24 mouse cellular contexts compared by ENCODE assay signal in genomic region chr17:93523406-93523805, GRCm38 (mm10).
"Had no signal": no experiment of that assay in that cellular context is flagged by ENCODE, and none has a peak within 500 bp of the region (broad histone marks: within the 10 kb centered on the region; RNA-seq: fewer than 3 reads in every experiment).

No protein-coding gene starts in this region.

- H3K9me3 ChIP-seq: heart, embryonic 13.5 days; heart, embryonic 15.5 days; hindbrain, embryonic 12.5 days; intestine, embryonic 15.5 days; limb, embryonic 13.5 days; limb, embryonic 15.5 days had no signal

- H3K9ac ChIP-seq: heart, embryonic 13.5 days; heart, embryonic 15.5 days; hindbrain, embryonic 12.5 days; hindbrain, embryonic 14.5 days; intestine, embryonic 15.5 days; limb, embryonic 13.5 days; limb, embryonic 15.5 days had no signal

- ATAC-seq: hindbrain, embryonic 16.5 days; inflammation-experienced regulatory T-cells, adult 6 months; intestine, embryonic 15.5 days; intestine, postnatal 0 days had no signal

- H3K27me3 ChIP-seq: heart, embryonic 13.5 days; heart, embryonic 15.5 days; hindbrain, embryonic 12.5 days; intestine, embryonic 15.5 days; limb, embryonic 13.5 days; limb, embryonic 15.5 days had no signal

- DNase-seq: gastrocnemius, postnatal 14 days; gastrocnemius, postnatal 36 days; heart, adult 11 months; heart, adult 2 months; heart, postnatal 14 days; heart, postnatal 36 days; kidney, adult 18-20 months; kidney, adult 8-10 months; kidney, postnatal 10 days; kidney, postnatal 25 days; kidney, postnatal 4 days; left cerebral cortex, postnatal 4 days had no signal

- H3K4me2 ChIP-seq: heart, embryonic 11.5 days; heart, embryonic 13.5 days; heart, embryonic 15.5 days; hindbrain, embryonic 12.5 days; hindbrain, embryonic 14.5 days; intestine, embryonic 15.5 days; limb, embryonic 13.5 days; limb, embryonic 15.5 days had no signal

- H3K36me3 ChIP-seq: heart, embryonic 13.5 days; heart, embryonic 15.5 days; hindbrain, embryonic 12.5 days; intestine, embryonic 15.5 days; limb, embryonic 13.5 days; limb, embryonic 15.5 days had no signal

- H3K27ac ChIP-seq: heart, adult 2 months; heart, embryonic 13.5 days; heart, embryonic 15.5 days; hindbrain, embryonic 12.5 days; hindbrain, embryonic 14.5 days; intestine, embryonic 15.5 days; layer of hippocampus, adult 2 months; limb, embryonic 13.5 days; limb, embryonic 15.5 days had no signal

- H3K4me1 ChIP-seq: heart, embryonic 13.5 days; heart, embryonic 15.5 days; hindbrain, embryonic 12.5 days; intestine, embryonic 15.5 days; limb, embryonic 13.5 days; limb, embryonic 15.5 days had no signal

- H3K4me3 ChIP-seq: heart, adult 2 months; heart, embryonic 13.5 days; heart, embryonic 15.5 days; hindbrain, embryonic 12.5 days; intestine, embryonic 15.5 days; layer of hippocampus, adult 2 months; limb, embryonic 13.5 days; limb, embryonic 15.5 days had no signal
